Mouse (Mus musculus): ENCODE measurements around the gene Spata2l.

The Spata2l gene

GRCm38 (mm10) chr8:123247748-123248147, 11.7 kb upstream of the Spata2l start:
- in situ Hi-C loops (cut with MboI, MseI), result no loop called here

- in situ Hi-C loops (cut with MboI, MseI), result no loop called here
These were observed 9.5 kb upstream of the Spata2l start for GRCm38 (mm10) chr8:123245543-123245942.

GRCm38 (mm10) chr8:123244382-123244781, 8.3 kb upstream of the Spata2l start:
- in situ Hi-C loops (cut with MboI, MseI), result no loop called here

DNA sequence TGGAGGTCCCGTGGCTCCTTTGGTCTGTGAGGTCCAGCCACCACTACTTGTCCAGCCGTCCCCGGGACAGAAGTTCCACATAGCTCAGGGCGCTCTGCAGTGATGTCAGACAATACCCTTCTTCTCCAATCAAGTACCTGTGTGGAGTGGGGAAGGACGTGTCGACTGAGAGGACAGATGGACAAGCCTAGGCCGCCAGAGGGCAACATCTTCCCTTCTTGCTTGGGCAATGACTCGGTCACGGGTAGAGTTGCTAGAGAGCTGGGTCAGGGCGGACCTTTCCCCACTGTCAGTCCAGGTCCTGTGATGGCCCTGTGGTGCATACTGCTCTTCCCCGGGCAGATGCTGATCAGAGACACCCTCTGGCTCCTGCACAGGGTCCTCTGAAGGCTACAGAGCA, 7.0 kb upstream of the Spata2l start:
- in situ Hi-C loops (cut with MboI, MseI), result no loop called here

DNA sequence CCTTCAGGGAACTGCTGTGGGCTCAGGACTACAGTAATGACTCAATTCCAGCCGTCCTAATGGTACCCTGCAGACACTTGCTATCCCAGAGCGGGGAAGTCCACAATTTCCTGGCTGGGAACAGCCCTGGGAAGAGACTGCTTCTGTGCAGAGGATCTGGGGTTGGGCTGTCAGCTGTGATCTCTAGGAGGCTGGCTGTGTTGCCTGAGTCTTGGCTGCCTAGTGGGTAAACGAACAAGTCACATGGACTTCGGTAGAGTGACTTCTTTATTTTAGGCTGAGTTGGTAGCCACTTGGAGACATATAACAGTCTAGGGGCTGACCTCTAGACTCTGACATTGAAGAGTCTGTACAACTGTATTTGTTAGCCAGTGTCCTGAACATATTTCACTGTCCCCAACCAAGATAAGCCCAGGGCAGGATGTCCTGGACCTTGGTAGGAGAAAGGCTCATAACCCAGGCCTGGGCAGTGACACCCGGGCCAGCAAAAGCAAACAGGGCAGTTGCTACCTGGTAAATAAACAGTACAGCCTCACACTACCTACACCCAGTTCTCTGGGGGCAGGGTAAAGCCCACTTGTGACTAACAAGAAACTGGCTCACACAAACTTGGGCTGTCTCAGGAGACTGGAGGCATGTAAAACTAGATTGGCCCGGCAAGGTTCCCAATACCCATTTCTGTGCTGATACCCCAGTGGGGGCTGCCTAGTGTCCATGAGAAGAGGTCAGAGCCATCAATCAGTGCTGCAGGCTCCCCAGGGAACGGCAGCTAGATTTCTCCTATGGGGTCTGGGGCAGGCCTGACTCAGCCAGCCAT, 6.3 kb upstream of the Spata2l start:
- in situ Hi-C loops (cut with MboI, MseI), result no loop called here

GRCm38 (mm10) chr8:123239398-123239797, 3.4 kb upstream of the Spata2l start:
- in situ Hi-C loops (cut with MboI, MseI), result no loop called here

- in situ Hi-C loops (cut with MboI, MseI), result loop anchor here in 1 of 2 experiments (5.0 kb wide), 1 partner anchor 82 kb away; the partner anchor contains the start of gene Fanca
These were observed 1.0 kb downstream of the Spata2l start for GRCm38 (mm10) chr8:123234918-123235519.

DNA sequence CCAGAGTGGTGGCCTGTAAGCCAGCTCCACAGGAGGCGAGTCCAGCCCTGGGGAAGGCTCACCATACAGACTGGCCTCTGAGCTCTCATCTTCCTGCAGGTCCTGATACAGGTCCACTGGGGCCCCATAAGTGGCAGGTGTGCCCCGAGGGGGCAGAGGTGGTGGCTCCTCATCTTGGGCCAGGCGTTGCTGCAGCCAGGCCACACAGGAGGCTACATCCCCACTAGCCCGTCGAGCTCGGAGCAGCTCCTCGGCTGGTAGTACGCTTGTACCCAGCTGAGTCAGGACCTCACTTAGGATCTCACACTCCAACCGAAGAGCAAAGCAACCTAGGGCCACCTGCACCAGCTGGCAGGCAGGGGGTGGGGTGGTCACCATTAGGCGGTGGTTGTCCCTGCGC, 2.3 kb downstream of the Spata2l start:
- in situ Hi-C loops (cut with MboI, MseI), result loop anchor here in 1 of 2 experiments (5.0 kb wide), 1 partner anchor 84 kb away; the partner anchor contains the start of gene Fanca

DNA sequence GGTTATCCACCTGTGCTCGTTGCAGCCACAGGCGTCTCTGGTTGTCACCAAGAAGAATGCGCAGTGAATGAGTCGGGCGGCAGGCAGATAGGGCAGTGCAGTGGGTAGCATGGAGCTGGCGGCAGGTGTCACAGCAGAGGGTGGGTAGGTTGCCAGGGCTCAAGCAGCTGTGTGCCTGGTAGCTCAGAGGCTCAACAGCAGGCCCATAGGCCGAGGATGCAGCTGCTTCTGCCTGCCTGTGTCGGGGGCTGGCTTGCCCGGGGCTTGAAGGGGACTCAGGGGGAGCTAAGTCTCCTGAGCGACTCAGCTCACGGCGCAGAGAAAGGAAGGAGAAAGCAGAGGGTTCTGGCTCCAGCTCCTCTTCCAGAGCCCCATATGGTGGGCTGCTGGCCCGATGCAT, 2.7 kb downstream of the Spata2l start:
- in situ Hi-C loops (cut with MboI, MseI), result loop anchor here in 1 of 2 experiments (5.0 kb wide), 1 partner anchor 84 kb away; the partner anchor contains the start of gene Fanca

DNA sequence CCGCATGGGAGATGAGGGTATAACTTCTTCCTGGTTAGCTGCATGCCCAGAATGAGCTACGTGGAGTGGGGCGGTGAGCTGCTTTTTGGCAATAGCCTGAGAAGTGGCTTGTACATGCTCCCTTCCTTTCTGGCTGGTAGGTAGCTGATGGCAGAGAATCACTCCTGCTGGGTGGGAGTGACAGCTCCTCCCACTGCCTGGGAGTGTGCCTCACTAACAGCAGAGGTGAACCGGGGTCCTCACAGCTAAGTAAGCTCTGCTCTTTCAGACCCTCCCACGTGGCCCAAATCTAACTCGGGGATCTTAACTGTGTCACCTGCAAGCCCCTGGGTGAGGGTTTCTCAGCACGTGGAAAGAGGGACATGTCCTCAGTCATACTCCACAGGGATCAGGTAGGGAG, 3.5 kb downstream of the Spata2l start:
- in situ Hi-C loops (cut with MboI, MseI), result loop anchor here in 1 of 2 experiments (5.0 kb wide), 1 partner anchor 85 kb away; the partner anchor contains the start of gene Fanca

DNA sequence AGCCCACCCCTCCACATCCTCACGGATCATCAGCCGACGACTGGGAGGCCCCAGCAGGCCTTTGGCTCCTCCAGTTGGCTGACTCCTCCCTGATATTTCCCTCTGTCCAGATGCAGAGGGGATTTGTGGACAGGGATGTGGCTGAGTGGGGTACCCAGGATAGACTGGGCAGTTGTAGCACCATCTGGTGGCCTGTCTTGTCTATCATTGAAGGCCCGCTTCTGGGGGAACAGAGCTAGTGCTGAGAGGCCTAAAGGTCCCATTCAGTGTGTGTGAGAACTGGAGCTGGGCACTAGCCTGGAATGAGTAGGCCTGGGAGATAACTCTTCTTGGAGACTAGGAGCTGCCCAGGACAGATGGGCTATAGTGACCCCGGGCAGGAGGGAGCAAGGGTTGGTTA, 4.3 kb downstream of the Spata2l start:
- in situ Hi-C loops (cut with MboI, MseI), result loop anchor here in 1 of 2 experiments (5.0 kb wide), 1 partner anchor 86 kb away; the partner anchor contains the start of gene Fanca

GRCm38 (mm10) chr8:123230326-123230725, 5.7 kb downstream of the Spata2l start:
- in situ Hi-C loops (cut with MboI, MseI), result loop anchor here in 1 of 2 experiments (5.0 kb wide), 1 partner anchor 87 kb away; the partner anchor contains the start of gene Fanca

- in situ Hi-C loops (cut with MboI, MseI), result loop anchor here in 1 of 2 experiments (10.0 kb wide), 1 partner anchor 346 kb away; no protein-coding TSS in a partner anchor
These were observed 7.6 kb downstream of the Spata2l start for GRCm38 (mm10) chr8:123228416-123228815.

GRCm38 (mm10) chr8:123224278-123225266, 11.5 kb downstream of the Spata2l start, which contains the start of gene Cdk10:
Gene Cdk10 (plus strand): TSS chr8:123224842.
- in situ Hi-C loops (cut with MboI, MseI), result loop anchor here in 1 of 2 experiments (10.0 kb wide), 1 partner anchor 350 kb away; no protein-coding TSS in a partner anchor

- in situ Hi-C loops (cut with MboI, MseI), result loop anchor here in 1 of 2 experiments (10.0 kb wide), 1 partner anchor 354 kb away; no protein-coding TSS in a partner anchor
These were observed 15.1 kb downstream of the Spata2l start for GRCm38 (mm10) chr8:123220917-123221316.

DNA sequence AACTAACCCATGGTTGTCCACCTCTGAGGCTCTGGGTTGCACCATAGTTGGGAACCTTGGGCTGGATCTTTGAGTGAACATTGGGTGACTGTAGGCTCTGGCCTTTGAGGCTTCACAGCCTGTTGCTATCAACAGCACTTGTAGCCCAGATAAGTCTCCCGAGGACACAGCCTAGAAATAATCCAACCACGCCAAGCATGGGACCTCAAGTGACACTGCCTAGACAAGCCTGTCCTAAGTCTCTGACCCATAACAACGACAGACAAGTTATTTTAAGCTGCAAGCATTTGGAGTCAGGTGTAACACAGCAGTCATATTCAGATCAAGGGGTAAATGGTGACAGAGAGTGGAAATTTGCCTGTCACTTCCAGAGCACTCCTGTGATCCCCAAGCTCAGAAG, 20.6 kb downstream of the Spata2l start:
- in situ Hi-C loops (cut with MboI, MseI), result no loop called here

DNA sequence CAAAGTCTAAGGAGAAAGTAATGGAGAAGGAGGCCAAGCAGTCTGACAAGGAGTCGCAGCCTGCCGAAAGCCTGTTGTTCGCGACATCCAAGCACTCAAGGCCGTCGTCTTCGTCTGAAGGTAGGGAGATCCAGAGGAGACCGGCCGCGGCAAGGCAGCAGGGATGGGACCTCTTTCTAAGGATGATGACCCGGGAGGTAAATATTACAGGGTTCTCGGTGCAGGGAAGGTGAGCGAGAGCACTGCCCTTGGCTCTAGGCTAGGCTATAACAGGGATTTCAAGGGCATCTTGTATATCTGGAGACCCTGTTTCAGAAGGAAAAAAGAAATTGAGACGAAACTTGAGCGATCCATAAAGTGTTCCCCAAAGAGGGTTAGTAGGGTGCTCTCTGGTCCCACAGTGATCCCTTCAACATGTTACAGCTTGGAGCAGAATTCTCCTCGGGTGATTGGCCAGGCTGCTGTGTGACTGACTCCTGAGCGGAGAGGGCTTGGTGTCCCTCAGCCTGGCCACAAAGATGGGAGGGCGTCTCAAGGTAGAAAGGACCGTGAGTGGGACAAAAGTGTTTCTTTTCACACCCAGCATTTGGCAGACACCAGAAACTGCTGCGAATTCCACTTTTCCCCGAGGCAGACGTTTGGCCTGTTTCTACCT, 22.8 kb downstream of the Spata2l start:
- in situ Hi-C loops (cut with MboI, MseI), result no loop called here

DNA sequence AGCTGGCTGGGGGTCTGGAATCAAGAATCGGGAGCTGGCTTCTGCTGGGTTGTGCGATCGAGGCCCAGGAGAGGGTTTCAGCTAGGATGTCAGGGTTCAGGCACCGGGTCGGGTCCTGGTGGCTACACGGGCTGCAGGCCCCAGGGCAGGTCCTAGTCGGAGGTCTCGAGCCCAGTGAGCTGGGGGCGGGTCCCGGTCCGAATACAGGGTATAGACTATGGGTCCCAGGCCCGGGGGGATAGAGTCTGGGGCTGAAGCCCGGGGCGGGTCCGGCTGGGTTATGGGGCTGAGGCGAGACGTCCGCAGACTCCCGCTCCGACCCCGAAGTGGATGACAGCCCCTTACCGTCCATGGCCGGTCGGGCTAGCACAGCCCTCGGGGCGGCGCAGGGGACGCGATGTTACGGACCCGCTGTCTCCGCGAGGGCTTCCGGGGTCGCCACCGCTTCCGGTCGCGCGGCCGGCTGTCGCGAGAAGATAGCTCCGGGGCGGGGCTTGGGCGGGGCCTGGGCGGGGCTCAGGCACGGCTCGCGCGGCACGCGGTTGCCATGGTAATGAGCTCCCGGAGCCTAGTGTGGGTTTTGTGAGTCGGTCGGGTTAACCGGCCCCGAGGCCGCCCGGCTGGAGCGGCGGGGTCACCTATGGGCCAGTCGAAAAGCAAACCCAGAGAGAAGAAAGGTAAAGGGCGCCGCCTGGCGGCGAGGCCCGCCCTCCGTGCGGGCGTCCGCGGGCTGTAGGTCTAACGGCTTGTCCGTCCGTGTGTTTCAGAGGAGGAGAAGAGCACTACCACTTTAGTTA, 23.5 kb downstream of the Spata2l start, which contains the start of the genes Chmp1a and Spata33:
TSS of gene Chmp1a (minus strand) at position 443 of the 797 bp plus-strand sequence.
TSS of gene Spata33 (plus strand) at position 512 of the 797 bp plus-strand sequence.
- in situ Hi-C loops (cut with MboI, MseI), result no loop called here

- in situ Hi-C loops (cut with MboI, MseI), result no loop called here
These were observed 24.2 kb downstream of the Spata2l start for GRCm38 (mm10) chr8:123211876-123212275.

All from T-helper 17 cell (primary cell).